ENCODE assay signal across 13 mouse cellular contexts in genomic region chr6:53973468-53973867, GRCm38 (mm10). TPM values are rescaled to one million over a fixed set of nuclear protein-coding genes. Genes with fewer than 3 reads are reported as not detected.
DNase-seq lines count a peak whose midpoint lies in the region; ATAC-seq and TF ChIP-seq lines count a peak whose summit lies in the region.
"Had no signal": no experiment of that assay in that cellular context is flagged by ENCODE, and none has a peak within 500 bp of the region (broad histone marks: within the 10 kb centered on the region; RNA-seq: fewer than 3 reads in every experiment).

No protein-coding gene starts in this region.

- H3K9ac ChIP-seq in heart, embryonic 12.5 days: no peak overlapping the region
- H3K9ac ChIP-seq in lung, postnatal 0 days (replicated peaks; ENCODE audit: low read depth): no peak overlapping the region
- H3K9ac ChIP-seq in midbrain, postnatal 0 days (replicated peaks; ENCODE audit: low read length, poor library complexity, severe bottlenecking): no peak overlapping the region
- H3K9ac ChIP-seq: kidney, embryonic 15.5 days; liver, embryonic 13.5 days had no signal

- 27% methylated on average over 5 of the region's 5 CpGs for WGBS in heart, embryonic 12.5 days
- WGBS in lung, postnatal 0 days: 9% methylated on average over 5 of the region's 5 CpGs
- WGBS in midbrain, postnatal 0 days: 41% methylated on average over 5 of the region's 5 CpGs

- no peak for TF ChIP-seq CTCF in lung, postnatal 0 days (IDR thresholded peaks at IDR 0.05)
- TF ChIP-seq CTCF in midbrain, postnatal 0 days (IDR thresholded peaks at IDR 0.05): no peak

- no peak for DNase-seq in heart, adult 18-20 months
- peak; percentile 88 for DNase-seq in retina, postnatal 1 day
- no peak for DNase-seq in retina, embryonic 14.5 days (ENCODE audit: low spot score)
- DNase-seq in lung, postnatal 0 days (ENCODE audit: low spot score): peak; percentile 77
- peak; percentile 51 for DNase-seq in midbrain, postnatal 0 days (ENCODE audit: low spot score)
- no peak for DNase-seq in spleen, postnatal 10 days (ENCODE audit: low spot score in 2 of 2)
- DNase-seq: cerebellum, postnatal 36 days; gastrocnemius, postnatal 10 days; heart, postnatal 36 days; liver, embryonic 13.5 days had no signal

- H3K4me3 ChIP-seq in heart, embryonic 12.5 days: no peak overlapping the region
- H3K4me3 ChIP-seq in lung, postnatal 0 days (ENCODE audit: low read depth, low read length): no peak overlapping the region
- H3K4me3 ChIP-seq in midbrain, postnatal 0 days (ENCODE audit: low read depth, low read length): no peak overlapping the region
- H3K4me3 ChIP-seq: kidney, embryonic 15.5 days; liver, embryonic 13.5 days had no signal

- H3K36me3 ChIP-seq in heart, embryonic 12.5 days: no peaks in the 10 kb centered on the region
- H3K36me3 ChIP-seq in lung, postnatal 0 days (ENCODE audit: insufficient read depth, low read length): no peaks in the 10 kb centered on the region
- H3K36me3 ChIP-seq in midbrain, postnatal 0 days (ENCODE audit: insufficient read depth, low read length): no peaks in the 10 kb centered on the region
- H3K36me3 ChIP-seq: kidney, embryonic 15.5 days; liver, embryonic 13.5 days had no signal

- no peak overlapping the region for H3K4me2 ChIP-seq in heart, embryonic 12.5 days
- no peak overlapping the region for H3K4me2 ChIP-seq in lung, postnatal 0 days (replicated peaks; ENCODE audit: low read depth, low read length)
- H3K4me2 ChIP-seq in midbrain, postnatal 0 days (ENCODE audit: low read depth, low read length, poor library complexity, severe bottlenecking): no peak overlapping the region
- H3K4me2 ChIP-seq: kidney, embryonic 15.5 days; liver, embryonic 13.5 days had no signal

- peaks cover 16% of the 10 kb centered on the region for H3K4me1 ChIP-seq in heart, embryonic 12.5 days (replicated peaks)
- peaks cover 12% of the 10 kb centered on the region for H3K4me1 ChIP-seq in lung, postnatal 0 days (ENCODE audit: insufficient read depth, low read depth, low read length)
- peaks cover 2% of the 10 kb centered on the region; the same call in 1 of the 2 replicates for H3K4me1 ChIP-seq in midbrain, postnatal 0 days (ENCODE audit: insufficient read depth, low read length)
- H3K4me1 ChIP-seq: liver, embryonic 13.5 days had no signal

- peak; percentile 86 for TF ChIP-seq EP300 in lung, postnatal 0 days (IDR thresholded peaks at IDR 0.05)

- no peak overlapping the region for H3K27ac ChIP-seq in heart, embryonic 12.5 days (ENCODE audit: poor library complexity, severe bottlenecking)
- no peak overlapping the region for H3K27ac ChIP-seq in lung, postnatal 0 days (ENCODE audit: low read length)
- no peak overlapping the region for H3K27ac ChIP-seq in midbrain, postnatal 0 days (ENCODE audit: low read depth, low read length)
- H3K27ac ChIP-seq: kidney, embryonic 15.5 days; liver, embryonic 13.5 days had no signal

- ATAC-seq in heart, embryonic 12.5 days (ENCODE audit: insufficient number of reproducible peaks, low FRiP score): peak; percentile 48; the same call in 1 of the 2 replicates
- ATAC-seq in lung, postnatal 0 days: peak; percentile 89
- ATAC-seq in midbrain, postnatal 0 days (ENCODE audit: low FRiP score): 0 out of 2 replicates have a peak, but pooled peaks have one; percentile 20

- no peaks in the 10 kb centered on the region for H3K27me3 ChIP-seq in heart, embryonic 12.5 days (replicated peaks)
- H3K27me3 ChIP-seq in lung, postnatal 0 days (replicated peaks; ENCODE audit: insufficient read depth, low read length): no peaks in the 10 kb centered on the region
- H3K27me3 ChIP-seq in midbrain, postnatal 0 days (ENCODE audit: insufficient read depth, low read length): no peaks in the 10 kb centered on the region
- H3K27me3 ChIP-seq: liver, embryonic 13.5 days had no signal

- H3K9me3 ChIP-seq in heart, embryonic 12.5 days (replicated peaks): no peaks in the 10 kb centered on the region
- no peaks in the 10 kb centered on the region for H3K9me3 ChIP-seq in lung, postnatal 0 days (ENCODE audit: low read length)
- no peaks in the 10 kb centered on the region for H3K9me3 ChIP-seq in midbrain, postnatal 0 days (ENCODE audit: low read length)
- H3K9me3 ChIP-seq: kidney, embryonic 15.5 days; liver, embryonic 13.5 days had no signal

RNA-seq across cellular contexts. Expression of gene Cpvl, which starts 5.0 kb away (rescaled TPM):
- not detected in 2 replicates for polyA plus RNA-seq in heart, embryonic 12.5 days (2016; fragmentation: Nextera tagmentation; extraction: Ambion mirVana)
- not detected for total RNA-seq in heart, adult 18-20 months (2021)
- 0.18 TPM in 2 replicates for polyA plus RNA-seq in lung, postnatal 0 days (2015; fragmentation: Nextera tagmentation; extraction: Ambion mirVana)
- total RNA-seq in midbrain, postnatal 0 days (2014; rRNA removed): not detected in 2 replicates
- 0.10 TPM in 1 of 2 replicates, not detected in the other for polyA plus RNA-seq in midbrain, postnatal 0 days (2015; fragmentation: Nextera tagmentation; extraction: Ambion mirVana)
- total RNA-seq: gastrocnemius, postnatal 10 days; heart, postnatal 36 days; layer of hippocampus, postnatal 36 days had no signal
- polyA plus RNA-seq: liver, embryonic 13.5 days had no signal

Comparison
In these comparisons a context has a peak if more than half of its experiments do, and no peak if none do; other contexts are left out.
1. DNase-seq: peak in retina, postnatal 1 day (single experiment), lung, postnatal 0 days (single experiment) and midbrain, postnatal 0 days (single experiment); none in heart, adult 18-20 months (0 of 2), retina, embryonic 14.5 days (single experiment) and spleen, postnatal 10 days (0 of 2).
2. ATAC-seq: peak in every context shown above with its lines; median percentile 89 in lung, postnatal 0 days; 48 in heart, embryonic 12.5 days; 20 in midbrain, postnatal 0 days.